Mouse (Mus musculus) adrenal gland, postnatal 4 days (tissue): ENCODE data around the gene Hsd3b1. TPM values are rescaled to one million over a fixed set of nuclear protein-coding genes. Genes with fewer than 3 reads are reported as not detected.

Experiments used
- total RNA-seq, 2 experiments: library from RNA; stranded (reverse); gene quantifications; 2 replicates each; pipeline ENCODE4 v1.2.3; 2021

Hsd3b1 gene
- total RNA-seq, 2 experiments from 2014 or later, result 6,200 to 6,989 TPM

Other genes with a start within 250 kb of the Hsd3b1 start
- 1 to 10 TPM in 1 of 2 experiments, under 1 TPM in 1; 0.20 to 4.8 TPM for gene Hsd3b5, start 229.5 kb downstream of the Hsd3b1 start, total RNA-seq
- 1 to 10 TPM; 1.0 TPM for gene Hsd3b2, start 135.3 kb downstream of the Hsd3b1 start, total RNA-seq
- 10 to 100 TPM in 1 of 2 experiments, 1 to 10 TPM in 1; 1.2 to 15.3 TPM for gene Hsd3b3, start 96.7 kb downstream of the Hsd3b1 start, total RNA-seq
- gene Hsd3b6, start 45.4 kb downstream of the Hsd3b1 start, total RNA-seq, result 10 to 100 TPM; 44.4 to 46.4 TPM
- 100 to 1,000 TPM in 1 of 2 experiments, 10 to 100 TPM in 1; 93.8 to 102 TPM for gene Hao2, start 33.4 kb upstream of the Hsd3b1 start, total RNA-seq